Mouse (Mus musculus) spleen, adult 12 weeks (tissue): ENCODE measurements at regions not wholly inside any gene's neighbourhood (a gene's known extent, or its start where the extent isn't known, plus 50 kb on each side); places are given as distances from the start of the nearest gene placed in this dataset.

Experiments used
- DNase-seq: peaks from one replicate; pipeline ENCODE4 v3.0.0; 2022; ENCODE audit warnings: low spot score

DNA sequence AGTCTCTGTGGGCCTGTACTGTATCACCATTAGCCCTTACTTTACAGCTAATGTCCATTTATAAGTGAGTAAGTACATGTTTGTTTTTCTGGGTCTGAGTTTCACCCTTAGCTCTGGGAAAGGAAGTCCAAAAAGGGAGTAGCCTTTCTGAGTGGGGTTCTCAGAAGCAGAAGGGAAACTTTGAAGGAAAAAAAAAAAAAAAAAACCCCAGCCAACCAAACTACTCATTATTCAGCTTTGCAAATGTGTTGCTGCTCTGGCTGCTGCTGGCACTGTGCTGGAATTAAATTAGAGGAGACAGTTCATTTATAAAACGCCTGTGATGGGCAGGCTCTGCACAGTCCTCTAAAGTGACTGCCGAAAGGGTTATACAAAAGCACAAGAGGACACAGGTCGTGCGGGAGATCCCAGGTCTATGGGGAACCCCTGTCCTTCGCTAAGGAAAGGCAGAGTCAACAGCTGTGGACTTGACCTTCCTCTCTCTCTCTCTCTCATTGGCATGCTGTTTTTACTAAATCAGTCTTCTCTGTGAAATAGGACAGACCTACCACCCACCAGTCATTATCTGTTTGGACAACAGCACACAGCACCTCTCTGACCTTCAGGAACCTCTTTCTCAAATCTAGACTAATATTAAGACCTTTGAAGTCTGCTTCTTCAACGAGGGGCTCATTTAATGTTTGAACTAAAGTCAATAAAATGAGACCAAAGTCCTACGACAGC lies 165.4 kb downstream of the Cd47 start:
- DNase-seq = no peak

DNA sequence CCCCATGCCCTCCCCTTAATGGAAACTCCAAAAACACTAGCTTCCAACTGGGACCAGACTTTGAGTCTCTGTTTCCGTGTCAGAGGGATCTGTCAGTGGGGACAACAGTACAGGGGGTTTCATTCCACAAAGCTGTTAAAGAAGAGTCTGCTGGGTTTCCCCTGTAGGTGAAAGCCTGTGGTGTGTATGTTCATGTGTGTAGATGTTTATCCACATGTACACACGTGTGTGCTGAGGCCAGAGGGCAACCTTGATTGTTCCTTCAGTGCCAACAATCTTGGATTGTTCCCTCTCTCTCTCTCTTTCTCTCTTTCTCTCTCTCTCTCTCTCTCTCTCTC lies 165.9 kb downstream of the Cd47 start:
- no peak for DNase-seq

DNA sequence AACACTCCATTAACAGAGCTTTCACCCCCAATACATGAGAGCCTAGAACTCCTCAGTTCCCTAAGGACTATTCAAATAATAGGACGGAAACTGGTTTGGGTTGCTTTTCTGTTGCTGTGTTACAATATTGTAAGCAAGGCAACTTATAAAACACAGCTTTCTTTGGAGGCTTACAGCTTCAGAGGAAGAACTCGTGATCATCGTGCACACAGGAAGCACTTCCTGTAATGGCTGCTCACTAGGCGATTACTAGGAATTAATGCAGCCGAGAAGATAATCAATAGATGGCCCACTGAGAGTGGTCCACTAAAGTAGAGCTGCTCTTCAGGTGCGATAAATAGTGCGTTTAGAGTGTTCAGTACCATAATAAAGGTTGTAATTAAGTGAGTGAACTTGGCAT lies 166.8 kb downstream of the Cd47 start:
- DNase-seq = no peak

DNA sequence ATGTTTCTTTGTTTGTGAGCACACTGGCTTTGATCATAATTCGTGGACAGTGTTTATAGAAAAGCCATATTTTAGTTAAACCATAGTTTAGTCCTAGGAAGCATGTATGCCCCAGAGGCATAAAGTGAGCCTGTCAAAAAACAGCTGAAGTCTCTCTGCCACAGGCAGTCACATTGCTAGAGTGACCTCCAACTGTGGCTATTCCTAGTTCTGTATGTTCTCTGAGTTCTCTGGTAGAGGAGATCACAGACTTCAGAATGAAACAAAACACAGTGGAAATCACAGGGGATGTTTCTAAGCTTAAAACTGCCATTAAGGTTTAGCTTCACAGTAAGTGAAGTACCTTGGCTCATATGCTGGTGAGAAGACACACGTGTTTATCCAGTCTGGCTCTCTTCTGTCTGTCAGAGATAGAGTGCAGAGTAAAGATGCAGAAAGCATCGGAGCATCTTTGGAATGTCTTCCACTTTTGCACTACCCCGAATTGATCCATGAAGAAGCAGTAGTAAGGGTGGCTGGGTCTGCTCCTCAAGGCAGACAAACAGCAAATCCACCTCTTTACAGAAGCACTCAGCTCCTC lies 168.0 kb downstream of the Cd47 start:
- no peak for DNase-seq

DNA sequence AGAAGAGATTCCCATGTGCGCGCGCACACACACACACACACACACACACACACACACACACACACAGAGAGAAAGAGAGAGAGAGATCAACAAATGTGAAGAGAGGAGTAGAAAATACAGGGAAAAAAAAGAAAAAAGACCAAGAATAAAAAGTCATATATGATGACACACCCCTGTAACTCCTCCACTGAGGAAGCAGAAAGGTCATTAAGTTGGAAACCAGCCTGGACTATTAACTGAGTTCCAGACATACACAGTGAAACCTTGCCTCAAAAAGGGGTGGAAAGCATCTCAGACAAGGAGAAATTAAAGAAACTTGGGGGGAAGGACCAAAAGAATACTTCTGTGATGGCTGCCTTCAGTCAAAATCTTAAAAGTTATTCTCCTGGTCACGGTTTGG lies 168.7 kb downstream of the Cd47 start:
- DNase-seq = no peak

GRCm38 (mm10) chr16:49969693-49970296 lies 169.5 kb downstream of the Cd47 start:
- no peak for DNase-seq

- no peak for DNase-seq
Observed at GRCm38 (mm10) chr16:49970297-49970804, 170.0 kb downstream of the Cd47 start.

DNA sequence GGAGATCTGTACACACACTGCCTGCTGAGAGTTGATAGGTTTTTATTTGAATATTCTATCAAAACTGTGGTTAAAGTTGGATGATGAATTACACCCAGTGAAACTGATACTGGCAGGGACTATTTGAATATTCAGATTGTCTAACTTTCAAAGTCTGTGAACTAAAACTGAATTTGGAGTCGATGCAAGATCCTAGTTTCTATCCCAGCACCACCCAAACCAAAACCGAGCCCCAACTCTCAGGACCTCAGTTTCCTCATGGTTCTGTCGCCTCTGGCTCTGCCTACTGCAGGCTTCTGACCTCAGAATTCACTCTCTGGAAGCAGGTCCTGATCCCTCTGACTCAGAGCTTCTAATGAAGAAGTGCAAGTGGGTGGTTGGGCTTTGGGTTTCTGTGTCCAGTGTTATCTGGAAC lies 170.8 kb downstream of the Cd47 start:
- DNase-seq = no peak

DNA sequence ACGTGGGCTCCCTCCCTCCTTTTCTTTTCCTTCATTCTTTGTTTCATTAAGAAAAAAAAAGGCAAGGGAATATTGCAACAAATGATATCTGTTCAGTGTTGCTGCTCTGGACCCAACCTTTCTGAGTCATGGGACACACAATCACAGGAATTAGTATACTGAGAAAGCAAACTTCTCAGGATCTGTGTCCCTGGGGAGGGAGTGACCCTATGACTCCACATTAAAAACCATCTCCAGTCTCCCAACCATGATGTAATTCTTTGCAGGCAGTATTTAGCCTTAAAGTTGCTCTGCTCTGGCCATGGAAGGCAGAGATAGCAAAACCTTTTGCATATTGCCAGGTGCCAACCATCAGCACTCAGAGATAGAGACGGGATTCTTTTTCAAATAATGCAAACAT lies 176.9 kb downstream of the Cd47 start:
- no peak for DNase-seq

DNA sequence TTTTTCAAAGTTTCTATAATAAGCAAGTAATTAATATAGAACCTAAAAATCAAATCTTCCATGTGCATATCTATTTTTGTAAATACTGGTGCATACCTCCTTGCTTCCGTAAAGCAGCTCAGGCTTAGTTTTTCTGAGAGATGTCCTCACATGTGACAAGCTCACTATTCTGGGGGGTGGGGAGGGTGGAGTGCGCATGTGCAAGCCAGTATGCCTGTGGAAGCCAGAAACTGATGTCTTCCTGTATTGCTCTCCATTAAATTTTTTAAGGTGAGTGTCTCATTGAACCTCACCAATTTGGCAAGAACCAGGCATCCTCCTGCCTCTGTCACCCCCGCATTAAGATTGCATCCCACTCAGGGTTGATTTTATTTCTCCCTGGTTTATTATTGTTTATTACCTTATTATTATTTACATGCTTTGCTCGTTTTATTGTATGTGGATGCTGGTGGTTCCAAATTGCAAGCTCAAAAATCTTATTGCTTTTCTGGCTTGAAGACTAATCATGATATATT lies 179.2 kb downstream of the Cd47 start:
- DNase-seq = no peak

- DNase-seq = no peak
Observed at GRCm38 (mm10) chr16:49980178-49980646, 179.9 kb downstream of the Cd47 start.

DNA sequence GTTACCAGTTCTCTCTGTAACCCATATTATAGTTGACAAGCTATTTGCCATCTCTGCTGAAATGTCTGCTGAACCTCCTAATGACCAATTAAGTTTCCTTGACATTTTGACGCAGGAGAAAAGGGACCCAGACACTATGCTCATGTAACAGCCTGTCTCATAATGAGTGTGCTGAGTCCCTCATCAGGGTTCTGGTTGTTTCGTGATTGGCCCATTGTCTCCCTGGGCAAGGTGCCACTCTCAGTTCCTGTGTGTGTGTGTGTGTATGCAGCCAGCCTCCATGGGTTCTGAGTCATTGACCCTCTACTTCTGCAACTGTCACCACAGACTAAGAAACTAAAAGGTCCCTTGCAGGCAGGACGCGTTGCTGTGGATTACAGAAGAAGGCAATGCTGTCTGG lies 181.8 kb downstream of the Cd47 start:
- no peak for DNase-seq

DNA sequence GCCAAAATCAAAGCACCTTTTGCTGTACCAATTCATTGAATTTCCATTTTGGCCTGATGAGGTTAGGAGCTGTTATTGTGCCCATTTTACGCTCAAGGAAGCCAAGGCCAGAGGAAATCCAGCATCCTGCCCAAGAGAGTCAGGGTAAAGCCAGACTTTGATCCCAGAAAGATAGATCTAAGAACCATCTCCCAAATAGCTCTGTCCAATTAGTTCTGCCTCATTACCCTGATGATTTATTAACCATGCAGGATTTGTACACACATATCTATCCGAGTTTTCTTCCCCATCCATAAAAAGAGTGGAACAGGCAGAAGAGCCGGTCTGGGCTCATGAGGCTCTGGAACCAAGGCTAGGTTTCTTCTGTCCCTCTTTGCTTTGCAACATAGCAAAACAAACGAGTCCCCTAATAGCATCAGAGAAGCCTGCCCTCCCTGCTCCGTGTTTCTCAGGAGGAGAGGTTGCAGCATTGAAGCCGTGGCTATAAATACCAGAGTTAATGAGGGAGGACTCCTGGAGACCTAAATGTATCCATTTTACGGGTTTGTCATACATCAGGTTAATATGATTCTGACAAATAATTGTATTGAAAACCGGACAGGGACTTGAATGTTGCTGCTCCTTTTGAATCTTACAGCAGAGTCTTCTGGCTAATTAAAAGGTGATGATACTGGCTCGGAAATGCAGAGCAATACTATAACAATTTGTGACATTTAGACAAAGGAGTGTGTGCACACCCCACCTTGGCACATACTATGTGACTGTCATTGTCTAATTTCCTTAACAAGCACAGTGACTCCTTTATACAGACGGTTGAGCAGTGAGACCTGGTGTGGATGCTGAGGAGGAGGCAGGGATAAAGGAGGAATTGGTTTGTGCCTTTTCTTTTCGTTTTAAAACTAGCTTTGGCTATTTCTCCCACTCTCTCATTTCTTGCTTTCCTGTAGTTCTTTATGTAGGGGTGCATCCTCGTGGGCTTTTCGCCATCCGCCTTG lies 185.0 kb downstream of the Cd47 start:
- no peak for DNase-seq

DNA sequence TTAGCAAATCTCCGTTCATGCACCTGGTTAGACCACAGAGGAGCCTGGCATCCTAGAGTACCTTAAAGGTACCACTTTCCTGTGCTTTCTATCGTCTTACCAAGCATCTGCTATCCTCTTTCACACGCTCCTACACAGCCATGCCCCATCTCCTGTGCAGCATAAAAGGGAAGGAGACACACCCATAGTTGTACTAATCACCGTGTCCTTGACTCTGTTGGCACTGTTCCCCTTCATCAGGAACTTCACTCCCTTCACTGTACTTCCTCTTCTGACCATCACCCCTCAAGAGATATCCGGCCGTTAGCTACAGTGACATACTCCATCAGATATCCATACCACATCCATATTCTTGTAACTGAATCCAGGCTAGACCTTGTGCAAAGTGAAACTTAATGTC lies 186.6 kb downstream of the Cd47 start:
- no peak for DNase-seq

DNA sequence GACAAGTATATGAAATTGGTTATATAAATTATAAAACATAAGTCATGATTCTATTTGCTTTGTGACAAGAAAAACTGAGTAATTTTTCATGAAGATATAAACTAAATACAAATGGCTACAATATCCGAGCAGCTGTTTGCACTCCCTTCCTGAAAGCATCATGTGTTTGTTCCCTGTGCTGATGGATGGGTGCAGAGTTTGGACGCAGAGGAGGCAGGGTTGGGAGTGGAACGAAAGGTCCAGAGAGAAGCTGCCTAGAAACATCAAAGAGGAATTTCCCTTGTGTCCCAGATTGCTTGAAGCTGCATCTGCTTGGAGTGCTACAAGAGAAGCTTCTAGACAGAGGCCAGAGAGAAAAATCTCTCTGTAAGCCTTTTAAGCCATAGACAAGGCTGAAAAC lies 195.5 kb downstream of the Cd47 start:
- DNase-seq = no peak

DNA sequence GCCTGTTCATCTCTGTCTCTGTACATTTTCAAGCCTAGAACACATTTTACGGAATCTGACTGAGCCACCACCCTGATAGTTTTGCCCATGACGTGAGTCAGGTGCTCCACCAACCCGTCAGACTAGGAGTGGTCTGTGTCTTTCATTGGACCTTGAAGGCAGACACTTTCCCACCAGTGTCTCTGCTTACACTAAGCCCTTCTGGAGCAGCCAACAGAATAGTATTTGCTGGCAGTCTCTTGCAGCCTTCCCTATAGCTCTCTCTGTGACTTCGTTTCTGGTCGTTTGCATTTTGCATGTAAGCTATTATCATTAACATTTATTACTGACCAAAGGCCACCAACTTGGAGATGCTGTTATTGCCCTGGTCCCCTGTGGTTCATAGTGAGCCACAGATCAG lies 196.3 kb downstream of the Cd47 start:
- no peak for DNase-seq

DNA sequence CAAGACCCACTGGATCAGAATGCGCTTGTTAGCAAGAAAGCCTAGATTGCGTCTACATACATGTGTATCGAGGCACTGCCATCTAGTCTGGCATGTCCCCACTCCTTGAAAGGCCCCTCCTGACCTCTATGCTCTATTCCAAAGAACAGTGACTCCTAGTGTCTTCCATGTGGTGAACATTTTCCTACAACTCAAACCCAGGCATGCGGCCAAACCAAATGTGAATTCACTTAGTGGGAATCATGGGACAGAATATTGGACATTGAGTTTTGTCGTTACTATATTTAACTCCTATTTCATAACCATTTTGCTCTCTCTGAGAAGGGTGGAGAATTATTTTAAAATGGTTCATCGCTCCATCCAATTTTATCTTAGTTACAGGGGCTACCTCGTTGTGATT lies 196.7 kb downstream of the Cd47 start:
- no peak for DNase-seq

- DNase-seq = no peak
Observed at GRCm38 (mm10) chr16:50000805-50001204, 200.5 kb downstream of the Cd47 start.

DNA sequence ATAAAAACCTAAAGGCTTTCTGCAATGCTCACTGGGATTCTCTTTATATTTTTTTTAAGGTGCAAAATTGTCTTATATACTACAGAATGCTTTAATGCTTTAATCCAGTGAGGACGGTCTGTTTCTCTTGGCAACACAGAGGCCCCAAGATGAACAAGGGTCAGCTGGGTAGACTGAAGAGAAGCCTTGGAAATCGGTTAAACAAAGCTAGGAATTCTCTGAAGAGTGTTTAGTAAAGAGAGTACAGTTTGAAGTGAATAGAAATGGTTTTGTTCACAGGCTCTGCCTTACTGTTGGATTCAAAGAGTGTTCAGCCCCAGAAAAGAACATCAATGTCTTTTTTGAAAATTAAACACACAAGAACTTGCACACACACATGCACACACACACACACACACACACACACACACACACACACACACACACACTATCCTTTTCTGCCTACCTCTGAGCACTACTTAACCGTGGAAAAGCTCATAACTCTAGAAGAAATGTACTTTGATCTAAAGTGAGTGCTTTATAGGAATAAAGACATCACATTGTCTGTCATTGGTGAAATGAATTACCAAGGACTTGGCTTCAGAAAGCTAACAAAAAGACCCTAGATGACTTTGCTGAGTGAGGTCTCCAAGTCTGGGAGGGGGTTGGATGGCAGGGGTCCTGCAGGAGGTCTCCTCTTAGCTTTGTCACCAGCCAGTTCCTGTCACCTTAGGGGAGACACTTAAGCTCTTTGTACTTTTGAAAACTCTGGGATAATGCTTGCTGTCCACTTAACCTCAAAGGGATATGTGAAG lies 201.5 kb downstream of the Cd47 start:
- DNase-seq = no peak

GRCm38 (mm10) chr16:50002456-50002788 lies 202.1 kb downstream of the Cd47 start:
- no peak for DNase-seq

DNA sequence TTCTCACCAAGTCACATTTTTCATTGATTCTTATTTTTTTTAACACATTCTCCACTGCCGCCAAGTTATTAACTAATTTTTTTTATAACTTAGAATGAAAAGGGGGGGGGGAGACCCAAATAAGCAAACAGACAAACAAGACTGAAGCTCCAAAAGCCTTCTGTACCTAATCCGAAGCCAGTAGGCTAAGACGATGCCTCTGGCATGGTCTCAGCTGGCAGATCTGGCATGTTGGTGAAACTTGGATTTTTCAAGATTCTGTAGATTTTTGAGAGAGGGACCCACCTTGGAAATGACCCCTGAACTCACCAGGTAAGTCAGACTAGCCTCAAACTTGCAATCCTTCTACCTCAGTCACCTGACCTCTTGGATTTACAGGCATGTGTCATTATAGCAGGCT lies 208.7 kb downstream of the Cd47 start:
- no peak for DNase-seq
